Mouse (Mus musculus): Measurements from ENCODE around the gene Itgad.
A peak's percentile ranks its signal among the peaks of the same experiment; 100 is the strongest.
"Not testable (repeated sequence)": the region's sequence is repeated elsewhere in the genome, so short reads cannot be mapped to it uniquely, and the experiment has no call there.

Gene Itgad

GRCm38 (mm10) chr7:128154076-128154475, at the start of gene Itgad:
Gene Itgad (plus strand): TSS chr7:128154376.
- DNase-seq (ENCODE audit: low spot score) = no peak

- peak; percentile 34 for DNase-seq (ENCODE audit: low spot score)
These were observed 48.9 kb upstream of the Itgad start for GRCm38 (mm10) chr7:128105246-128105645.

- DNase-seq (ENCODE audit: low spot score) = peak; percentile 31
These were observed 46.7 kb upstream of the Itgad start for GRCm38 (mm10) chr7:128107462-128107861.

GRCm38 (mm10) chr7:128110314-128110713, 43.9 kb upstream of the Itgad start:
- no peak for DNase-seq (ENCODE audit: low spot score)

GRCm38 (mm10) chr7:128112131-128112530, 42.0 kb upstream of the Itgad start:
- no peak for DNase-seq (ENCODE audit: low spot score)

GRCm38 (mm10) chr7:128114371-128115105, 39.6 kb upstream of the Itgad start:
- no peak for DNase-seq (ENCODE audit: low spot score)

- DNase-seq (ENCODE audit: low spot score) = no peak
These were observed 38.8 kb upstream of the Itgad start for GRCm38 (mm10) chr7:128115211-128115958.

GRCm38 (mm10) chr7:128116396-128116795, 37.8 kb upstream of the Itgad start:
- no peak for DNase-seq (ENCODE audit: low spot score)

GRCm38 (mm10) chr7:128119726-128120490, 34.3 kb upstream of the Itgad start:
- no peak for DNase-seq (ENCODE audit: low spot score)

GRCm38 (mm10) chr7:128128741-128129720, 25.1 kb upstream of the Itgad start, which contains the start of gene Itgax:
Gene Itgax (plus strand): TSS chr7:128129547.
- DNase-seq (ENCODE audit: low spot score) = no peak

GRCm38 (mm10) chr7:128132148-128132547, 22.0 kb upstream of the Itgad start:
- DNase-seq (ENCODE audit: low spot score) = no peak

- DNase-seq (ENCODE audit: low spot score) = peak; percentile 23
These were observed 20.6 kb upstream of the Itgad start for GRCm38 (mm10) chr7:128133596-128133995.

- DNase-seq (ENCODE audit: low spot score) = peak; percentile 36
These were observed 17.2 kb upstream of the Itgad start for GRCm38 (mm10) chr7:128136927-128137326.

- peak; percentile 24 for DNase-seq (ENCODE audit: low spot score)
These were observed 14.6 kb upstream of the Itgad start for GRCm38 (mm10) chr7:128139611-128140010.

- no peak for DNase-seq (ENCODE audit: low spot score)
These were observed 3.2 kb upstream of the Itgad start for GRCm38 (mm10) chr7:128150970-128151369.

GRCm38 (mm10) chr7:128154924-128155323, 748 bp downstream of the Itgad start:
- no peak for DNase-seq (ENCODE audit: low spot score)

GRCm38 (mm10) chr7:128158688-128159354, 4.6 kb downstream of the Itgad start:
- not testable (repeated sequence) for DNase-seq (ENCODE audit: low spot score)

- peak; percentile 12 for DNase-seq (ENCODE audit: low spot score)
These were observed 9.8 kb downstream of the Itgad start for GRCm38 (mm10) chr7:128164001-128164400.

- DNase-seq (ENCODE audit: low spot score) = peak; percentile 4
These were observed 12.2 kb downstream of the Itgad start for GRCm38 (mm10) chr7:128166391-128166790.

- DNase-seq (ENCODE audit: low spot score) = peak; percentile 15
These were observed 15.8 kb downstream of the Itgad start for GRCm38 (mm10) chr7:128169996-128170395.

- no peak for DNase-seq (ENCODE audit: low spot score)
These were observed 24.2 kb downstream of the Itgad start for GRCm38 (mm10) chr7:128178385-128178784.
